Mouse (Mus musculus) midbrain, postnatal 0 days (tissue): Measurements from ENCODE around the gene Plgrkt. TPM values are rescaled to one million over a fixed set of nuclear protein-coding genes. Genes with fewer than 3 reads are reported as not detected.

ENCODE experiments used
- ATAC-seq: fragments of 200-750 bp; cut with Nextera tagmentation; 2 replicates; pipeline ENCODE4 v1.8.0; 2017; ENCODE audit warnings: moderate number of reproducible peaks, mild to moderate bottlenecking, moderate TSS enrichment, moderate library complexity; ENCODE audit not compliant: low FRiP score
- DNase-seq: peaks from one replicate; pipeline ENCODE4 v3.0.0-alpha.2; 2015; ENCODE audit warnings: low spot score
- H3K27ac ChIP-seq: fragments of 300-500 bp; sonication (generic); 2 replicates; pipeline ENCODE4 v1.5.1; 2014; ENCODE audit warnings: low read depth, mild to moderate bottlenecking, low read length, mixed read lengths
- H3K27me3 ChIP-seq: fragments of 300-500 bp; sonication (generic); 2 replicates; pipeline ENCODE4 v1.6.1; 2014; ENCODE audit warnings: low read length, control low read depth, mixed read lengths; ENCODE audit not compliant: insufficient read depth
- H3K36me3 ChIP-seq: fragments of 300-500 bp; sonication (generic); 2 replicates; pipeline ENCODE4 v1.6.1; 2014; ENCODE audit warnings: low read length, control low read depth, mixed read lengths; ENCODE audit not compliant: insufficient read depth
- H3K4me1 ChIP-seq: fragments of 300-500 bp; sonication (generic); 2 replicates; pipeline ENCODE4 v1.6.1; 2014; ENCODE audit warnings: mild to moderate bottlenecking, control low read depth, antibody characterized with exemption, low read length, mixed read lengths; ENCODE audit not compliant: insufficient read depth
- H3K4me2 ChIP-seq: fragments of 300-500 bp; sonication (generic); 2 replicates; pipeline ENCODE4 v1.6.1; 2014; ENCODE audit warnings: low read depth, mild to moderate bottlenecking, low read length, mixed read lengths; ENCODE audit not compliant: poor library complexity, severe bottlenecking
- H3K4me3 ChIP-seq: fragments of 300-500 bp; sonication (generic); 2 replicates; pipeline ENCODE4 v1.5.1; 2014; ENCODE audit warnings: low read depth, mild to moderate bottlenecking, low read length, moderate library complexity
- H3K9ac ChIP-seq: fragments of 300-500 bp; sonication (generic); replicated peaks from 2 replicates; pipeline ENCODE4 v1.6.1; 2014; ENCODE audit warnings: mild to moderate bottlenecking, low read length, moderate library complexity, mixed read lengths; ENCODE audit not compliant: poor library complexity, severe bottlenecking
- H3K9me3 ChIP-seq: fragments of 300-500 bp; sonication (generic); 2 replicates; pipeline ENCODE4 v1.6.1; 2016; ENCODE audit warnings: low read length, control low read depth
- CTCF ChIP-seq: IDR thresholded peaks from 2 replicates; pipeline ENCODE4 v1.5.1; 2016; ENCODE audit warnings: antibody characterized with exemption, mild to moderate bottlenecking
- WGBS: fragments of 180-500 bp; shearing (Covaris S2); extraction: QIAGEN DNeasy Blood & Tissue Kit; methylation state at CpG from one replicate; pipeline ENCODE4 v1.1.7; 2014; 5-methylcytosine and 5-hydroxymethylcytosine counted together
- polyA plus RNA-seq: library from polyadenylated mRNA; unstranded; fragments of >200 nt; fragmentation: Nextera tagmentation; extraction: Ambion mirVana; gene quantifications from 2 replicates; pipeline ENCODE4 v1.2.1, GENCODE M21; 2015
- total RNA-seq: library from RNA; depleted of rRNA; stranded (reverse); fragments of >200 nt; gene quantifications from 2 replicates; pipeline ENCODE4 v1.2.3, GENCODE M21; 2014

Plgrkt gene
- total and polyA plus RNA-seq, 2 experiments from 2014 or later, result 26.4 to 61.9 TPM

- H3K4me3 ChIP-seq, result no peak overlapping the region
- no peak for DNase-seq
- no peak overlapping the region for H3K4me2 ChIP-seq
- no peaks in the 10 kb centered on the region for H3K27me3 ChIP-seq
- no peaks in the 10 kb centered on the region for H3K4me1 ChIP-seq
- H3K9ac ChIP-seq, result no peak overlapping the region
- H3K9me3 ChIP-seq, result no peaks in the 10 kb centered on the region
- no peaks in the 10 kb centered on the region for H3K36me3 ChIP-seq
- H3K27ac ChIP-seq, result no peak overlapping the region
- WGBS, result 76% methylated on average over 3 of the region's 3 CpGs
- no peak for TF ChIP-seq CTCF
- no peak for ATAC-seq
These were observed 9.2 kb upstream of the Plgrkt start for GRCm38 (mm10) chr19:29376382-29376781.

GRCm38 (mm10) chr19:29374947-29375346 lies 7.8 kb upstream of the Plgrkt start:
- H3K36me3 ChIP-seq, result no peaks in the 10 kb centered on the region
- no peak overlapping the region for H3K27ac ChIP-seq
- ATAC-seq (no peak), DNase-seq (no peak)
- WGBS, result 93% methylated on average over 9 of the region's 9 CpGs
- H3K4me1 ChIP-seq, result no peaks in the 10 kb centered on the region
- no peaks in the 10 kb centered on the region for H3K9me3 ChIP-seq
- no peak overlapping the region for H3K4me2 ChIP-seq
- H3K9ac ChIP-seq, result no peak overlapping the region
- no peak overlapping the region for H3K4me3 ChIP-seq
- no peaks in the 10 kb centered on the region for H3K27me3 ChIP-seq
- TF ChIP-seq CTCF, result no peak

- H3K4me1 ChIP-seq, result no peaks in the 10 kb centered on the region
- no peak for TF ChIP-seq CTCF
- no peaks in the 10 kb centered on the region for H3K27me3 ChIP-seq
- 42% methylated on average over 11 of the region's 11 CpGs for WGBS
- H3K4me2 ChIP-seq, result peak overlapping the region; percentile 45
- H3K27ac ChIP-seq, result no peak overlapping the region
- no peaks in the 10 kb centered on the region for H3K36me3 ChIP-seq
- ATAC-seq (no peak), DNase-seq (no peak)
- H3K9me3 ChIP-seq, result no peaks in the 10 kb centered on the region
- H3K4me3 ChIP-seq, result peak overlapping the region; percentile 25
- H3K9ac ChIP-seq, result 0 out of 2 replicates have a peak overlapping the region, but pooled peaks have one; percentile 4
These were observed 6.2 kb upstream of the Plgrkt start for GRCm38 (mm10) chr19:29373438-29373837.

- DNase-seq (no peak), ATAC-seq (no peak)
- Histone ChIP-seq H3K9ac (no peak overlapping the region), H3K9me3 (no peaks in the 10 kb centered on the region), H3K27ac (no peak overlapping the region), H3K4me1 (no peaks in the 10 kb centered on the region), H3K4me3 (no peak overlapping the region), H3K4me2 (no peak overlapping the region), H3K36me3 (no peaks in the 10 kb centered on the region), H3K27me3 (no peaks in the 10 kb centered on the region)
- WGBS, result 92% methylated on average over 3 of the region's 3 CpGs
- TF ChIP-seq CTCF, result no peak
These were observed 5.4 kb upstream of the Plgrkt start for GRCm38 (mm10) chr19:29372621-29373020.

GRCm38 (mm10) chr19:29372138-29372537 lies 4.9 kb upstream of the Plgrkt start:
- Histone ChIP-seq H3K27ac (no peak overlapping the region), H3K4me2 (no peak overlapping the region), H3K4me3 (no peak overlapping the region), H3K9ac (no peak overlapping the region), H3K27me3 (no peaks in the 10 kb centered on the region), H3K36me3 (no peaks in the 10 kb centered on the region), H3K4me1 (no peaks in the 10 kb centered on the region), H3K9me3 (no peaks in the 10 kb centered on the region)
- ATAC-seq, result no peak
- 76% methylated on average over 4 of the region's 4 CpGs for WGBS
- DNase-seq, result no peak
- no peak for TF ChIP-seq CTCF

- no peak for TF ChIP-seq CTCF
- H3K36me3 ChIP-seq, result no peaks in the 10 kb centered on the region
- H3K27me3 ChIP-seq, result no peaks in the 10 kb centered on the region
- H3K4me1 ChIP-seq, result no peaks in the 10 kb centered on the region
- no peak overlapping the region for H3K27ac ChIP-seq
- H3K4me2 ChIP-seq, result no peak overlapping the region
- 81% methylated on average over 18 of the region's 18 CpGs for WGBS
- DNase-seq, result no peak
- no peak overlapping the region for H3K4me3 ChIP-seq
- H3K9me3 ChIP-seq, result no peaks in the 10 kb centered on the region
- ATAC-seq, result no peak
- H3K9ac ChIP-seq, result no peak overlapping the region
These were observed 4.3 kb upstream of the Plgrkt start for GRCm38 (mm10) chr19:29371284-29372081.
